Mouse (Mus musculus): ENCODE data around the gene Tecpr2. TPM values are rescaled to one million over a fixed set of nuclear protein-coding genes. Genes with fewer than 3 reads are reported as not detected.

The Tecpr2 gene
- total RNA-seq, 2 experiments from 2014 or later = 42.6 to 45.2 TPM

- peak; percentile 62 to 71 for DNase-seq (ENCODE audit: low spot score in 2 of 2)
- intact Hi-C loops (cut with DNase I) = loop anchor here (2.0 to 5.0 kb wide), 2 partner anchors 46 to 55 kb away; partner anchors contain the start of gene Rcor1
Observed at GRCm38 (mm10) chr12:110991361-110992127, 102.5 kb downstream of the Tecpr2 start.

- peak; percentile 90 for DNase-seq (ENCODE audit: low spot score in 2 of 2)
- intact Hi-C loops (cut with DNase I) = loop anchor here (2.0 to 5.0 kb wide), 2 partner anchors 45 to 55 kb away; partner anchors contain the start of gene Rcor1
Observed at GRCm38 (mm10) chr12:110992128-110992553, 103.1 kb downstream of the Tecpr2 start.

- intact Hi-C loops (cut with DNase I) = loop anchor here (2.0 to 5.0 kb wide), 2 partner anchors 45 to 56 kb away; partner anchors contain the start of gene Rcor1
- no peak for DNase-seq (ENCODE audit: low spot score in 2 of 2)
Observed at GRCm38 (mm10) chr12:110992771-110993170, 103.7 kb downstream of the Tecpr2 start.

- no peak for DNase-seq (ENCODE audit: low spot score in 2 of 2)
- intact Hi-C loops (cut with DNase I) = loop anchor here (2.0 to 5.0 kb wide), 2 partner anchors 44 to 56 kb away; partner anchors contain the start of gene Rcor1
Observed at GRCm38 (mm10) chr12:110993226-110993625, 104.2 kb downstream of the Tecpr2 start.

- intact Hi-C loops (cut with DNase I) = loop anchor here (5.0 kb wide), 1 partner anchor 43 kb away; the partner anchor contains the start of gene Rcor1
- no peak for DNase-seq (ENCODE audit: low spot score in 2 of 2)
Observed at GRCm38 (mm10) chr12:110994666-110995065, 105.6 kb downstream of the Tecpr2 start.

- intact Hi-C loops (cut with DNase I) = no loop called here
Observed at GRCm38 (mm10) chr12:110998092-110998491, 109.0 kb downstream of the Tecpr2 start.

GRCm38 (mm10) chr12:110999820-111000219 lies 110.8 kb downstream of the Tecpr2 start:
- intact Hi-C loops (cut with DNase I) = no loop called here
- DNase-seq (ENCODE audit: low spot score in 2 of 2) = no peak

More at GRCm38 (mm10) chr12:110998092-110998491, 109.0 kb downstream of the Tecpr2 start:
- no peak for DNase-seq (ENCODE audit: low spot score in 2 of 2)

- intact Hi-C loops (cut with DNase I) = no loop called here
- DNase-seq (ENCODE audit: low spot score in 2 of 2) = no peak
Observed at GRCm38 (mm10) chr12:111000956-111001355, 111.9 kb downstream of the Tecpr2 start.

- DNase-seq (ENCODE audit: low spot score in 2 of 2) = no peak
- intact Hi-C loops (cut with DNase I) = no loop called here
Observed at GRCm38 (mm10) chr12:111004142-111004541, 115.1 kb downstream of the Tecpr2 start.

GRCm38 (mm10) chr12:111005803-111006202 lies 116.7 kb downstream of the Tecpr2 start:
- no peak for DNase-seq (ENCODE audit: low spot score in 2 of 2)
- intact Hi-C loops (cut with DNase I) = no loop called here

- no peak for DNase-seq (ENCODE audit: low spot score in 2 of 2)
- intact Hi-C loops (cut with DNase I) = no loop called here
Observed at GRCm38 (mm10) chr12:111006339-111006738, 117.3 kb downstream of the Tecpr2 start.

- intact Hi-C loops (cut with DNase I) = no loop called here
- DNase-seq (ENCODE audit: low spot score in 2 of 2) = no peak
Observed at GRCm38 (mm10) chr12:111007134-111008103, 118.4 kb downstream of the Tecpr2 start.

GRCm38 (mm10) chr12:111008500-111009490 lies 119.7 kb downstream of the Tecpr2 start:
- DNase-seq (ENCODE audit: low spot score in 2 of 2) = no peak
- intact Hi-C loops (cut with DNase I) = no loop called here

- no peak for DNase-seq (ENCODE audit: low spot score in 2 of 2)
- intact Hi-C loops (cut with DNase I) = no loop called here
Observed at GRCm38 (mm10) chr12:111009615-111010257, 120.7 kb downstream of the Tecpr2 start.

GRCm38 (mm10) chr12:111016807-111017206 lies 127.7 kb downstream of the Tecpr2 start:
- DNase-seq (ENCODE audit: low spot score in 2 of 2) = no peak
- intact Hi-C loops (cut with DNase I) = no loop called here

GRCm38 (mm10) chr12:111018068-111018467 lies 129.0 kb downstream of the Tecpr2 start:
- no peak for DNase-seq (ENCODE audit: low spot score in 2 of 2)
- intact Hi-C loops (cut with DNase I) = no loop called here

GRCm38 (mm10) chr12:111019086-111019485 lies 130.0 kb downstream of the Tecpr2 start:
- DNase-seq (ENCODE audit: low spot score in 2 of 2) = no peak
- intact Hi-C loops (cut with DNase I) = no loop called here

GRCm38 (mm10) chr12:111021138-111021537 lies 132.1 kb downstream of the Tecpr2 start:
- intact Hi-C loops (cut with DNase I) = no loop called here
- DNase-seq (ENCODE audit: low spot score in 2 of 2) = no peak
